Mouse (Mus musculus) MEL (cell line): Measurements from ENCODE around the gene Glipr2. TPM values are rescaled to one million over a fixed set of nuclear protein-coding genes. Genes with fewer than 3 reads are reported as not detected.

Experiments
- DNase-seq: peaks from one replicate; pipeline ENCODE4 v3.0.0; 2011; ENCODE audit warnings: low read depth, low spot score
- H3K27ac ChIP-seq: 2 replicates; pipeline ENCODE4 v1.5.1; 2012; ENCODE audit warnings: low read depth, mild to moderate bottlenecking, control low read depth, low read length, moderate library complexity; ENCODE audit not compliant: control insufficient read depth
- H3K27me3 ChIP-seq, 2 experiments: fragments of 150-350 bp in 1 of 2; sonication (generic) in 1 of 2; 2 replicates each; pipeline ENCODE4 v1.6.1; 2012; ENCODE audit warnings: low read length in 2 of 2, mild to moderate bottlenecking in 2 of 2, improper control_type of control experiment in 1 of 2, moderate library complexity in 1 of 2; ENCODE audit not compliant: insufficient read depth in 2 of 2, control insufficient read depth in 1 of 2
- H3K36me3 ChIP-seq, 2 experiments: 2 replicates each; pipeline ENCODE4 v1.6.1; 2012 to 2014; ENCODE audit warnings: low read length in 2 of 2, improper control_type of control experiment in 1 of 2, inconsistent platforms in 1 of 2, mild to moderate bottlenecking in 1 of 2; ENCODE audit not compliant: insufficient read depth in 2 of 2, control insufficient read depth in 1 of 2
- H3K4me1 ChIP-seq, 2 experiments: fragments of 150-350 bp in 1 of 2; sonication (generic) in 1 of 2; 2 replicates each; pipeline ENCODE4 v1.6.1; 2012; ENCODE audit warnings: low read length in 2 of 2, improper control_type of control experiment in 1 of 2, mild to moderate bottlenecking in 1 of 2; ENCODE audit not compliant: insufficient read depth in 2 of 2, control insufficient read depth in 1 of 2
- H3K4me3 ChIP-seq, 2 experiments: fragments of 150-350 bp in 1 of 2; sonication (generic) in 1 of 2; 2 replicates each; pipeline ENCODE4 v1.5.1; 2012; ENCODE audit warnings: low read depth in 2 of 2, low read length in 2 of 2, mild to moderate bottlenecking in 2 of 2, moderate library complexity in 2 of 2, control low read depth in 1 of 2, improper control_type of control experiment in 1 of 2; ENCODE audit not compliant: control insufficient read depth in 1 of 2, insufficient read depth in 1 of 2
- H3K79me2 ChIP-seq: 2 replicates; pipeline ENCODE4 v1.6.1; 2012; ENCODE audit warnings: mild to moderate bottlenecking, low read length, moderate library complexity; ENCODE audit not compliant: control insufficient read depth, poor library complexity, insufficient read depth
- H3K9ac ChIP-seq: 2 replicates; pipeline ENCODE4 v1.6.1; 2012; ENCODE audit warnings: low read depth, mild to moderate bottlenecking, control low read depth, low read length, moderate library complexity; ENCODE audit not compliant: control insufficient read depth, poor library complexity, severe bottlenecking
- H3K9me3 ChIP-seq: fragments of 150-350 bp; sonication (generic); replicated peaks from 2 replicates; pipeline ENCODE4 v1.6.1; 2012; ENCODE audit warnings: mild to moderate bottlenecking, low read length, improper control_type of control experiment, moderate library complexity; ENCODE audit not compliant: insufficient read depth
- CHD1 ChIP-seq: IDR thresholded peaks from 2 replicates; pipeline ENCODE4 v1.6.1; 2012; ENCODE audit warnings: low read depth, mild to moderate bottlenecking, inconsistent platforms, low read length, improper control_type of control experiment
- CHD2 ChIP-seq: IDR thresholded peaks from 2 replicates; pipeline ENCODE4 v1.6.1; 2011; ENCODE audit warnings: low read length, improper control_type of control experiment
- CTCF ChIP-seq, 3 experiments: IDR thresholded peaks in 2 of 3; conservative IDR thresholded peaks in 1 of 3; 2 replicates each; pipeline ENCODE4 v1.5.1; 2011 to 2012; ENCODE audit warnings: low read length in 3 of 3, low read depth in 2 of 3, mild to moderate bottlenecking in 2 of 3, improper control_type of control experiment in 1 of 3, inconsistent platforms in 1 of 3, mixed read lengths in 1 of 3, moderate library complexity in 1 of 3; ENCODE audit not compliant: control insufficient read depth in 1 of 3, insufficient read depth in 1 of 3, poor library complexity in 1 of 3, severe bottlenecking in 1 of 3
- ELF1 ChIP-seq: IDR thresholded peaks from 2 replicates; pipeline ENCODE4 v1.6.1; 2014; ENCODE audit warnings: low read depth, mild to moderate bottlenecking, inconsistent platforms, low read length, improper control_type of control experiment, moderate library complexity
- ETS1 ChIP-seq: IDR thresholded peaks from 2 replicates; pipeline ENCODE4 v1.6.1; 2012; ENCODE audit warnings: low read depth, mild to moderate bottlenecking, inconsistent platforms, low read length, improper control_type of control experiment, moderate library complexity
- GABPA ChIP-seq: IDR thresholded peaks from 2 replicates; pipeline ENCODE4 v1.6.1; 2012; ENCODE audit warnings: low read depth, mild to moderate bottlenecking, inconsistent platforms, low read length, improper control_type of control experiment, moderate library complexity
- HCFC1 ChIP-seq: IDR thresholded peaks from 2 replicates; pipeline ENCODE4 v1.6.1; 2012; ENCODE audit warnings: low read depth, mild to moderate bottlenecking, inconsistent platforms, low read length, improper control_type of control experiment, moderate library complexity
- JUND ChIP-seq: IDR thresholded peaks from 2 replicates; pipeline ENCODE4 v1.6.1; 2011; ENCODE audit warnings: low read depth, mild to moderate bottlenecking, improper control_type of control experiment, low read length
- KAT2A ChIP-seq: conservative IDR thresholded peaks from 2 replicates; pipeline ENCODE4 v1.6.1; 2012; ENCODE audit warnings: low read depth, low read length, improper control_type of control experiment, inconsistent platforms
- MAFK ChIP-seq: IDR thresholded peaks from 2 replicates; pipeline ENCODE4 v1.6.1; 2011; ENCODE audit warnings: low read depth, mild to moderate bottlenecking, low read length, improper control_type of control experiment, borderline replicate concordance
- MAX ChIP-seq: IDR thresholded peaks from 2 replicates; pipeline ENCODE4 v1.6.1; 2011; ENCODE audit warnings: low read length, improper control_type of control experiment
- MAZ ChIP-seq: IDR thresholded peaks from 2 replicates; pipeline ENCODE4 v1.6.1; 2012; ENCODE audit warnings: low read depth, mild to moderate bottlenecking, inconsistent platforms, low read length, improper control_type of control experiment
- MEF2A ChIP-seq: IDR thresholded peaks from 2 replicates; pipeline ENCODE4 v1.6.1; 2014; ENCODE audit warnings: low read depth, mild to moderate bottlenecking, inconsistent platforms, low read length, improper control_type of control experiment; ENCODE audit not compliant: poor library complexity, insufficient replicate concordance, severe bottlenecking; ENCODE audit errors: extremely low read depth
- MXI1 ChIP-seq: IDR thresholded peaks from 2 replicates; pipeline ENCODE4 v1.6.1; 2011; ENCODE audit warnings: mild to moderate bottlenecking, low read depth, low read length, improper control_type of control experiment
- MYB ChIP-seq: IDR thresholded peaks from 2 replicates; pipeline ENCODE4 v1.6.1; 2011; ENCODE audit warnings: mild to moderate bottlenecking, low read depth, low read length, improper control_type of control experiment
- NELFE ChIP-seq: IDR thresholded peaks from 2 replicates; pipeline ENCODE4 v1.6.1; 2011; ENCODE audit warnings: low read depth, low read length, improper control_type of control experiment
- NRF1 ChIP-seq: IDR thresholded peaks from 2 replicates; pipeline ENCODE4 v1.6.1; 2014; ENCODE audit warnings: low read depth, mild to moderate bottlenecking, inconsistent platforms, low read length, improper control_type of control experiment, moderate library complexity; ENCODE audit not compliant: poor library complexity, insufficient read depth, severe bottlenecking
- POLR2AphosphoS2 ChIP-seq: IDR thresholded peaks from 2 replicates; pipeline ENCODE4 v1.6.1; 2011; ENCODE audit warnings: low read length, improper control_type of control experiment
- POLR2AphosphoS5 ChIP-seq: IDR thresholded peaks from 2 replicates; pipeline ENCODE4 v1.6.1; 2012; ENCODE audit warnings: low read depth, borderline replicate concordance, mild to moderate bottlenecking, inconsistent platforms, low read length, moderate library complexity, mixed read lengths
- RAD21 ChIP-seq: IDR thresholded peaks from 2 replicates; pipeline ENCODE4 v1.6.1; 2011; ENCODE audit warnings: mild to moderate bottlenecking, low read depth, low read length, improper control_type of control experiment
- RCOR1 ChIP-seq: IDR thresholded peaks from 2 replicates; pipeline ENCODE4 v1.6.1; 2012; ENCODE audit warnings: low read depth, mild to moderate bottlenecking, inconsistent platforms, low read length, improper control_type of control experiment
- SMC3 ChIP-seq: IDR thresholded peaks from 2 replicates; pipeline ENCODE4 v1.6.1; 2011; ENCODE audit warnings: low read depth, low read length, improper control_type of control experiment
- TBP ChIP-seq: IDR thresholded peaks from 2 replicates; pipeline ENCODE4 v1.8.0; 2011; ENCODE audit warnings: low read depth, low read length, improper control_type of control experiment
- UBTF ChIP-seq: IDR thresholded peaks from 2 replicates; pipeline ENCODE4 v1.6.1; 2012; ENCODE audit warnings: low read depth, mild to moderate bottlenecking, inconsistent platforms, low read length, improper control_type of control experiment, moderate library complexity, borderline replicate concordance; ENCODE audit not compliant: insufficient read depth
- USF1 ChIP-seq: IDR thresholded peaks from 2 replicates; pipeline ENCODE4 v1.6.1; 2014; ENCODE audit warnings: low read depth, mild to moderate bottlenecking, inconsistent platforms, low read length, improper control_type of control experiment, moderate library complexity
- ZC3H11A ChIP-seq: IDR thresholded peaks from 2 replicates; pipeline ENCODE4 v1.6.1; 2012; ENCODE audit warnings: low read depth, mild to moderate bottlenecking, inconsistent platforms, low read length, improper control_type of control experiment
- ZKSCAN1 ChIP-seq: IDR thresholded peaks from 2 replicates; pipeline ENCODE4 v1.6.1; 2012; ENCODE audit warnings: low read depth, mild to moderate bottlenecking, inconsistent platforms, low read length, improper control_type of control experiment, moderate library complexity
- ZMIZ1 ChIP-seq: IDR thresholded peaks from 2 replicates; pipeline ENCODE4 v1.6.1; 2012; ENCODE audit warnings: low read depth, mild to moderate bottlenecking, inconsistent platforms, low read length, improper control_type of control experiment, moderate library complexity
- ZNF384 ChIP-seq: IDR thresholded peaks from 2 replicates; pipeline ENCODE4 v1.6.1; 2012; ENCODE audit warnings: low read depth, mild to moderate bottlenecking, inconsistent platforms, low read length, improper control_type of control experiment
- polyA plus RNA-seq, 2 experiments: library from polyadenylated mRNA; stranded (reverse) in 1 of 2; unstranded in 1 of 2; fragments of >175 nt in 1 of 2; fragments of >200 nt in 1 of 2; gene quantifications; 2 replicates each; pipeline versions ENCODE4 v1.2.1 to v1.2.4; 2012; ENCODE audit warnings: low replicate concordance in 2 of 2, low read depth in 1 of 2; ENCODE audit not compliant: insufficient read length in 2 of 2, insufficient read depth in 1 of 2, missing spikeins in 1 of 2
- total RNA-seq: library from RNA; depleted of rRNA; stranded (reverse); fragments of 300-350 nt; gene quantifications from 2 replicates; pipeline ENCODE4 v1.2.3, GENCODE M21; 2012

Gene Glipr2
- total and polyA plus RNA-seq, 3 experiments: 22.8 to 25.0 TPM; not detected in 1

DNA sequence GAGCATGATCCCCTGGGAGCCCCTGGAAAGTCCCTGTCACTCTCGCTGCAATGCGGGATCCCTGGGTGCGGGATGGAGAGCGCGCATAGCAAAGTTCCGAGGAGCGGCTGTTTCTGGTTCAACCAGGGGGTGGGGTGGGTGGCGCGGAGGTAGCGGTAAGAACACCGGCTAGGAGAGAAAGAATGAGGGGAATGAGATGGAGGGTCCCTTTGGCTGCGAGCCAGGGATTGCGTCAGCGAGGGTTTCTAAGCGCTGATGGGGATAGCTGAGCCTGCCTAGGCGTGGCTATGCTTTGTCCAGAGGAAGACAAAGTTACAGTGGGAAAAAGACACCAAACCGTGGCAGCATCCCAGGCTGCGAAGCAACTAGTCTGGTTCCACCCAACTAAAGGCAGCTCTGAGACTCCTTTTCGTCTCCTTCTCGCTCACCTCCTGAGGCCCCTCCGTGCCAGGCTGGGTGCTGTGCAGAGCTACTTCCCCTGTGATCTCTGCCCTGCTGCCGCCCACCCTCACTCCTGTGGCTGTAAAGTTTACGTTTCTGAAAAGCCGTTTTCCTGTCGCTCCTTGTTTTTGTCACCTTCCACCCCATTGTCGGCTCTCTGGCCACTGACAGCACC, 753 bp downstream of the Glipr2 start:
- Histone ChIP-seq H3K9ac (peak overlapping the region; percentile 69), H3K4me1 (peaks cover 21 to 29% of the 10 kb centered on the region in 2 experiments), H3K36me3 (peaks cover 0 to 27% of the 10 kb centered on the region in 2 experiments; a peak in 2 of 4 replicates), H3K27ac (peak overlapping the region; percentile 60), H3K79me2 (peaks cover 1% of the 10 kb centered on the region), H3K9me3 (no peaks in the 10 kb centered on the region), H3K4me3 (peak overlapping the region; percentile 65 to 89), H3K27me3 (no peaks in the 10 kb centered on the region)
- no peak for TF ChIP-seq SMC3
- TF ChIP-seq CHD1: 0 out of 2 replicates have a peak, but pooled peaks have one; percentile 8
- 0 out of 2 replicates have a peak, but pooled peaks have one; percentile 8 for TF ChIP-seq RCOR1
- peak; percentile 68 for DNase-seq

GRCm38 (mm10) chr4:43959523-43960179, 2.5 kb downstream of the Glipr2 start:
- H3K9ac ChIP-seq: peak overlapping the region; percentile 69
- peaks cover 3% of the 10 kb centered on the region for H3K79me2 ChIP-seq
- H3K27ac ChIP-seq: peak overlapping the region; percentile 97
- H3K27me3 ChIP-seq: no peaks in the 10 kb centered on the region
- peak overlapping the region; percentile 46 to 89 for H3K4me3 ChIP-seq
- H3K9me3 ChIP-seq: no peaks in the 10 kb centered on the region
- DNase-seq: peak; percentile 94
- peaks cover 0 to 38% of the 10 kb centered on the region in 2 experiments; a peak in 2 of 4 replicates for H3K36me3 ChIP-seq
- peaks cover 25 to 41% of the 10 kb centered on the region in 2 experiments for H3K4me1 ChIP-seq
- no peak for TF ChIP-seq MAFK
- TF ChIP-seq USF1: no peak
- 0 out of 2 replicates have a peak, but pooled peaks have one; percentile 38 for TF ChIP-seq MXI1
- peak; percentile 99 for TF ChIP-seq TBP
- no peak for TF ChIP-seq ZC3H11A
- TF ChIP-seq RAD21: no peak
- no peak for TF ChIP-seq CHD2
- TF ChIP-seq HCFC1: peak; percentile 66
- TF ChIP-seq ZMIZ1: 0 out of 2 replicates have a peak, but pooled peaks have one; percentile 62
- peak; percentile 68 for TF ChIP-seq MAX
- no peak for TF ChIP-seq MYB
- TF ChIP-seq ZNF384: no peak
- no peak for TF ChIP-seq KAT2A
- TF ChIP-seq SMC3: no peak
- TF ChIP-seq GABPA: no peak
- TF ChIP-seq NELFE: peak; percentile 71
- TF ChIP-seq MEF2A: no peak
- no peak for TF ChIP-seq POLR2AphosphoS5
- TF ChIP-seq ETS1: peak; percentile 48; the same call in 1 of the 2 replicates
- no peak for TF ChIP-seq CTCF (IDR thresholded peaks at IDR 0.05 in 2 of 3, conservative IDR thresholded peaks at IDR 0.05 in 1 of 3; ENCODE audit: control insufficient read depth in 1 of 3, insufficient read depth in 1 of 3, low read depth in 2 of 3, low read length in 3 of 3, poor library complexity in 1 of 3, severe bottlenecking in 1 of 3)
- TF ChIP-seq ZKSCAN1: no peak
- TF ChIP-seq MAZ: no peak
- TF ChIP-seq ELF1: peak; percentile 76; the same call in 1 of the 2 replicates
- TF ChIP-seq CHD1: 0 out of 2 replicates have a peak, but pooled peaks have one; percentile 34
- TF ChIP-seq NRF1: peak; percentile 62
- peak; percentile 99 for TF ChIP-seq UBTF
- no peak for TF ChIP-seq JUND
- no peak for TF ChIP-seq POLR2AphosphoS2
